Mouse (Mus musculus): ENCODE data around the gene Nolc1. TPM values are rescaled to one million over a fixed set of nuclear protein-coding genes. Genes with fewer than 3 reads are reported as not detected.

Nolc1 gene
- polyA plus RNA-seq (2016; fragmentation: Nextera tagmentation; extraction: Ambion mirVana) = 136 and 147 TPM in 2 replicates

- H3K27me3 ChIP-seq (replicated peaks) = no peaks in the 10 kb centered on the region
- H3K36me3 ChIP-seq = peaks cover 71% of the 10 kb centered on the region
- H3K4me3 ChIP-seq = peak within 1 kb of the TSS; percentile 84
- ATAC-seq = peak; percentile 94
- H3K9me3 ChIP-seq (replicated peaks) = no peaks in the 10 kb centered on the region
- H3K4me2 ChIP-seq = peak within 1 kb of the TSS; percentile 82
- peaks cover 53% of the 10 kb centered on the region for H3K4me1 ChIP-seq
- WGBS (ENCODE audit: insufficient replicate concordance) = under 1% methylated on average over 66 of the region's 66 CpGs
- H3K27ac ChIP-seq = peak within 1 kb of the TSS; percentile 89
- H3K9ac ChIP-seq = peak within 1 kb of the TSS; percentile 85
These were observed at the start of gene Nolc1 for GRCm38 (mm10) chr19:46075616-46076607. TSS of gene Nolc1 (plus strand) at chr19:46075863.

- H3K4me2 ChIP-seq = no peak overlapping the region
- H3K36me3 ChIP-seq = peaks cover 16% of the 10 kb centered on the region
- H3K9me3 ChIP-seq (replicated peaks) = peaks cover 6% of the 10 kb centered on the region; the same call in 1 of the 2 replicates
- 56% methylated on average over 8 of the region's 8 CpGs for WGBS (ENCODE audit: insufficient replicate concordance)
- H3K4me1 ChIP-seq = peaks cover 18% of the 10 kb centered on the region
- no peak overlapping the region for H3K27ac ChIP-seq
- H3K4me3 ChIP-seq = no peak overlapping the region
- ATAC-seq = no peak; the same call in 1 of the 2 replicates
- no peak overlapping the region for H3K9ac ChIP-seq
- no peaks in the 10 kb centered on the region for H3K27me3 ChIP-seq (replicated peaks)
These were observed 49.1 kb upstream of the Nolc1 start for GRCm38 (mm10) chr19:46026567-46026966.

- Histone ChIP-seq H3K9ac (no peak overlapping the region), H3K4me1 (peaks cover 37% of the 10 kb centered on the region), H3K27me3 (replicated peaks) (no peaks in the 10 kb centered on the region), H3K4me3 (no peak overlapping the region), H3K9me3 (replicated peaks) (peaks cover 6% of the 10 kb centered on the region; the same call in 1 of the 2 replicates), H3K4me2 (no peak overlapping the region), H3K36me3 (peaks cover 39% of the 10 kb centered on the region), H3K27ac (no peak overlapping the region)
- WGBS (ENCODE audit: insufficient replicate concordance) = 60% methylated on average over 11 of the region's 11 CpGs
- no peak for ATAC-seq
These were observed 46.8 kb upstream of the Nolc1 start for GRCm38 (mm10) chr19:46028747-46029320.

- Histone ChIP-seq H3K4me3 (no peak overlapping the region), H3K27ac (no peak overlapping the region; the same call in 1 of the 2 replicates), H3K9me3 (replicated peaks) (peaks cover 6% of the 10 kb centered on the region; the same call in 1 of the 2 replicates), H3K27me3 (replicated peaks) (no peaks in the 10 kb centered on the region), H3K4me1 (peaks cover 45% of the 10 kb centered on the region), H3K9ac (no peak overlapping the region), H3K36me3 (peaks cover 47% of the 10 kb centered on the region), H3K4me2 (no peak overlapping the region)
- WGBS (ENCODE audit: insufficient replicate concordance) = 67% methylated on average over 1 of the region's 1 CpGs
- ATAC-seq = no peak
These were observed 46.0 kb upstream of the Nolc1 start for GRCm38 (mm10) chr19:46029652-46030051.

GRCm38 (mm10) chr19:46030196-46030983 lies 45.3 kb upstream of the Nolc1 start:
- no peaks in the 10 kb centered on the region for H3K27me3 ChIP-seq (replicated peaks)
- H3K9ac ChIP-seq = no peak overlapping the region
- H3K27ac ChIP-seq = 0 out of 2 replicates have a peak overlapping the region, but pooled peaks have one; percentile 48
- 83% methylated on average over 10 of the region's 10 CpGs for WGBS (ENCODE audit: insufficient replicate concordance)
- peaks cover 51% of the 10 kb centered on the region for H3K4me1 ChIP-seq
- H3K9me3 ChIP-seq (replicated peaks) = peaks cover 6% of the 10 kb centered on the region; the same call in 1 of the 2 replicates
- no peak overlapping the region for H3K4me2 ChIP-seq
- H3K36me3 ChIP-seq = peaks cover 54% of the 10 kb centered on the region
- H3K4me3 ChIP-seq = no peak overlapping the region
- ATAC-seq = no peak

- H3K4me2 ChIP-seq = no peak overlapping the region
- peaks cover 56% of the 10 kb centered on the region for H3K4me1 ChIP-seq
- H3K27ac ChIP-seq = peak overlapping the region; percentile 52
- ATAC-seq = peak; percentile 46
- H3K4me3 ChIP-seq = no peak overlapping the region
- H3K9me3 ChIP-seq (replicated peaks) = peaks cover 6% of the 10 kb centered on the region; the same call in 1 of the 2 replicates
- H3K9ac ChIP-seq = no peak overlapping the region
- H3K36me3 ChIP-seq = peaks cover 69% of the 10 kb centered on the region
- no peaks in the 10 kb centered on the region for H3K27me3 ChIP-seq (replicated peaks)
- whole genome bisulfite sequencing (ENCODE audit: insufficient replicate concordance) = 69% methylated on average over 9 of the region's 9 CpGs
These were observed 43.8 kb upstream of the Nolc1 start for GRCm38 (mm10) chr19:46031689-46032432.

- Histone ChIP-seq H3K4me1 (peaks cover 58% of the 10 kb centered on the region), H3K4me3 (no peak overlapping the region), H3K36me3 (peaks cover 69% of the 10 kb centered on the region), H3K27ac (peak overlapping the region; percentile 26; the same call in 1 of the 2 replicates), H3K27me3 (replicated peaks) (no peaks in the 10 kb centered on the region), H3K9ac (no peak overlapping the region), H3K4me2 (no peak overlapping the region), H3K9me3 (replicated peaks) (peaks cover 6% of the 10 kb centered on the region; the same call in 1 of the 2 replicates)
- no peak for ATAC-seq
- WGBS (ENCODE audit: insufficient replicate concordance) = 86% methylated on average over 26 of the region's 26 CpGs
These were observed 42.7 kb upstream of the Nolc1 start for GRCm38 (mm10) chr19:46032731-46033510.

GRCm38 (mm10) chr19:46033911-46034310 lies 41.8 kb upstream of the Nolc1 start:
- no peak for ATAC-seq
- peaks cover 69% of the 10 kb centered on the region for H3K36me3 ChIP-seq
- peaks cover 6% of the 10 kb centered on the region; the same call in 1 of the 2 replicates for H3K9me3 ChIP-seq (replicated peaks)
- 95% methylated on average over 11 of the region's 11 CpGs for WGBS (ENCODE audit: insufficient replicate concordance)
- no peak overlapping the region for H3K4me3 ChIP-seq
- H3K4me1 ChIP-seq = peaks cover 62% of the 10 kb centered on the region
- H3K27ac ChIP-seq = no peak overlapping the region; the same call in 1 of the 2 replicates
- no peak overlapping the region for H3K9ac ChIP-seq
- no peak overlapping the region for H3K4me2 ChIP-seq
- H3K27me3 ChIP-seq (replicated peaks) = no peaks in the 10 kb centered on the region

- H3K9ac ChIP-seq = peak overlapping the region; percentile 99; the same call in 1 of the 2 replicates
- H3K9me3 ChIP-seq (replicated peaks) = no peaks in the 10 kb centered on the region
- H3K4me2 ChIP-seq = peak overlapping the region; percentile 99
- peak overlapping the region; percentile 95 for H3K27ac ChIP-seq
- peak overlapping the region; percentile 95 for H3K4me3 ChIP-seq
- H3K27me3 ChIP-seq (replicated peaks) = no peaks in the 10 kb centered on the region
- 85% methylated on average over 13 of the region's 13 CpGs for WGBS (ENCODE audit: insufficient replicate concordance)
- H3K36me3 ChIP-seq = peaks cover 57% of the 10 kb centered on the region
- ATAC-seq = no peak
- H3K4me1 ChIP-seq = peaks cover 75% of the 10 kb centered on the region
These were observed 39.7 kb upstream of the Nolc1 start for GRCm38 (mm10) chr19:46035971-46036370.

- Histone ChIP-seq H3K27ac (peak overlapping the region; percentile 95), H3K9me3 (replicated peaks) (no peaks in the 10 kb centered on the region), H3K4me2 (peak overlapping the region; percentile 99), H3K36me3 (peaks cover 52% of the 10 kb centered on the region), H3K27me3 (replicated peaks) (no peaks in the 10 kb centered on the region), H3K4me3 (peak overlapping the region; percentile 95), H3K9ac (peak overlapping the region; percentile 99), H3K4me1 (peaks cover 81% of the 10 kb centered on the region)
- no peak for ATAC-seq
- 45% methylated on average over 13 of the region's 13 CpGs for WGBS (ENCODE audit: insufficient replicate concordance)
These were observed 39.0 kb upstream of the Nolc1 start for GRCm38 (mm10) chr19:46036477-46037242.

Measured in liver, embryonic 12.5 days (tissue).